Mouse (Mus musculus): ENCODE measurements at regions not wholly inside any gene's neighbourhood (a gene's known extent, or its start where the extent isn't known, plus 50 kb on each side); places are given as distances from the start of the nearest gene placed in this dataset.

DNA sequence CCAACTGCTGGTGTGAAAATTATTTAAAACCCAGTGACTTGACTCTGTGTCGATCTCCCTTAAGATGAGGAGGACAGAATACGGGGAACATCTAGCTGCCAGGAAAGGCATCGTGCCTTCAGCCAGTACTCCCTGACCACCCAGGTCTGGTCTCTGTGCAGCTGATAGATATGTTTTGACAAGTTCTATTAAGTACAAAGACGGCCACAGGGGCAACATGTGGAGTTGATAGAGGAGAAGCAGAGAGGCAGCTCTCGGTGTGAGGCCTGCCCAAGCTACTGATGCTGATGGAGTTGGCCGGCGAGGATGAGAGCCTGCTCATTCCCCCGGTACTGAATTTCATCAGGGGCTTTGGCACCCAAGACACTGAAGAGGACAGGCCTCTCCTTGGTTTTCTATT lies 154.1 kb upstream of the 3110018I06Rik start:
- peak; percentile 13 to 20 for DNase-seq (ENCODE audit: low spot score in 2 of 2)

DNA sequence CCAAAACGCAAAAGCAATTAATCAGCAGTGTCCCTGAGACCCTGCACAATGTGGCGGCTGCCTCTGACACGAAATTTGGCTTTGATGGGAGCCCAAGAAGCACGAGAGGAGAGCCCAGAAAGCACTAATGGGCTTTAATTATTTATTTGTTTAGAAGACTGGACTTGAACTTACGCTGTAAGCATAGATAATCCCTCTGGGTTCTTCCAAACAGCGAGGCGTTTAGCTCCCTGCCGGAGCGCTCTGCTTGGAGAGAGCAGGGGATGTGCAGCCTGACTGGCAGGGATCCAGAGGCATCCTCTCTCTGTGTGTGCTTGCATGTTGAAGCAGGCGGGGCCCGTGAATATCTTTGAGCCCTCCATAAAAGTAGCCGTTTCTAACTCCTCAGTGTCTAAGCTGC lies 153.3 kb upstream of the 3110018I06Rik start:
- peak; percentile 33 to 59 for DNase-seq (ENCODE audit: low spot score in 2 of 2)

DNA sequence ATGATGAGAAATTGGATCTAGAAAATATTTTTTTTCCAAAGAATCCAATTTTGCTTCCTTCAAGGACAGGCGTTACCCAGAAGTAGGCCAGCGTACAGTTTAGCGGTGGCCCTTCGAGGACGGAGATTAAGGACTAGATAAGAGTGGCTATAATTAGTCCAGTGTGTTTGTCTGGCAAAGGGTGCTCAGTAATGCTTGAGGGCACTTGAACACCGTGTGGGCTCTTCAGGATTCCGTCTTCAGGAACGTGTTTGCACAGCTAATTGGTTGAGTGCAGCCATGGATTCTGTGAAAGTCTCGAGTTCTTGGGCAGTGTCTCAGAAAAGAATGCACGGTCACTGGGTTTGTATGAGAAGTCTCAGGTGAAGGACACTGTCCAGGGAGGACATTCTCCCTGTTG lies 149.7 kb upstream of the 3110018I06Rik start:
- no peak for DNase-seq (ENCODE audit: low spot score in 2 of 2)

DNA sequence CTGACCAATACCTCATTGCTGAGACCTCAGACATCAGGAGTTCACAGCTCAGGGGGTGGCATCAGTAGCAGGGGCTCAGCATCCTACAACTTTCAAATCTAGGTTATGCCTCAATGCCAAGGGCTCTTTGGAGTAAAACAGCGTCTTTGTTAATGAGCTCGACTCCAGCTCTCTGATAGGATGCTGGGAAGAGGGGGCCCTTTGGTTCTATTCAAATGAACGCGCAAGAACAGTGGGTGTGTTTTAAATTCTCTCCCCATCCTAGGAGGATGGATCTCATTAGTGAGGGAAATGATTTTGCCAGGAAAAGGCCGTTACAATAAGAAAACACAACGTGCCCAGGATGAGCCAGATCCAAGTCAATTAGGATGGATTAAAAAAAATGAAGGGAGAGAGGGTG lies 132.2 kb upstream of the 3110018I06Rik start:
- no peak for DNase-seq (ENCODE audit: low spot score in 2 of 2)

DNA sequence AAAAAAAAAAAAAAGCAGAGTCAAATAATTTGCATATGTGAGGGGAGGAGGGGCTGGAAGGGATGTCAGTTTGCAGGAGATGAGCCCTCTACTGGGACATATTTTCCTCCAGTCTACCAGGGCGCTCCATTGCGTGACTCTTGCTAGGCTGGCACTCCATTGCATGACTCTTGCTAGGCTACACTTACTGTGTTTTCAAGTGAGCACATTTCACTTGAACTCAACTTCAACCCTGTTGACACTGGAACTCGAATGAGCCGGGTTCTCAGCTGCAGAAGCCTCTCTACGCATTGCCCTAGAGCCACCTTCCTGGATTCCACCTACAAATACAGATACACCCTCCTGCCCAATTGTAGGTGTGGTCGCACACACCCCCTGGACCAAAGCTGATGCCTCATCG lies 131.5 kb upstream of the 3110018I06Rik start:
- no peak for DNase-seq (ENCODE audit: low spot score in 2 of 2)

DNA sequence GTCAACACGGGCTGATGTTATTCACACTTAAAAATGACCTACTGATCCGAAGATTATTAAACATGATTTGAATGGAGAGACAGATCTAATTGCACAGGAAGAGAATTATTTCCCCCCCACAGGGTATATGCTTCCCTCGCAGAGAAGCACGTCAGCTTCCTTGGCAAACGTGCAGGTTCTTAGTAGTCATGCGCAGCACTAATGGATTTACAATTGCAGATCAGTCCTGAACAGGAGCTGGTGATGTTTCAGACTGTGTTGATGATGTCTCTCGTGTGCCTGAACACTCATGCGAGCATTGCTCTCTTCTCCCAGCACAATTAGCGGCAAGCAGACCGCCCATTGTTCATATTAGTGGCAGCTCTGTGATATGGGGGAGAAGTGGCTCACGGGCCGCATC lies 127.9 kb upstream of the 3110018I06Rik start:
- no peak for DNase-seq (ENCODE audit: low spot score in 2 of 2)

DNA sequence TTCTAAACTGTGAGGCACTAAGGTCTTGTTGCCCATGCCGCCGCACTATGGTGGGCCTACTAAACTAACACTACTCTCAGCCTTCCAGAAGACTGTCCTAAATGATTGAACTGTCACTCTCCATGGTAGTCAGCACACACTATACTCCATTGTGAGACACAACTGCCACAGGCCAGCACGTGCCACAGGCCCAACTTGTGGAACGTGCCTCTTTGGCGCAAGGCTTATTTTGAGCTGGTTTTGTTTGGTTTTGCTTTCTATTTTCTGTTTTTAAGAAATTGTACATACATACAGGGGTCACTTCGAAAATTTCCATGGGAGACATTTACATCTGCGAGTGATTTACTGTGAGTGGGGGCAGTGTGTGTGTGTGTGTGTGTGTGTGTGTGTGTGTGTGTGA lies 126.8 kb upstream of the 3110018I06Rik start:
- no peak for DNase-seq (ENCODE audit: low spot score in 2 of 2)

DNA sequence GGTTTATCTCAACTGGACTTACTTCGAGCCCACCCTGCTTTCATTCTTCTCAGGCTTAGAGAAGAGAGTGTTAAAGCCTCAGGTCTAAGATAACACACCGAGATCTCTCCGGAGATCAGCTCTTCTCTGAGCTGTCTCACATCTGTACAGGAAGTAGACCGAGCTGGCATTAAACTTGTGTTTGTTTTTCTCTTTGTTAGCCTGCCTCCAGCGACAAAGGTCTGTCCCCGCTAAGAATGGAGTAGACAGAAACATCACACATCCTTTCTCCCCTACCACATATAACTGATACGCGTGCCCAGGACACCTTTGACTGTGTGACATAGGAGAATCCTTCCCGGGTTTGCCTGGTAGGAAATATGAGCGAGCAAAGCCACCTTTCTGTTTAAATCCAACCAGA lies 126.3 kb upstream of the 3110018I06Rik start:
- no peak for DNase-seq (ENCODE audit: low spot score in 2 of 2)

DNA sequence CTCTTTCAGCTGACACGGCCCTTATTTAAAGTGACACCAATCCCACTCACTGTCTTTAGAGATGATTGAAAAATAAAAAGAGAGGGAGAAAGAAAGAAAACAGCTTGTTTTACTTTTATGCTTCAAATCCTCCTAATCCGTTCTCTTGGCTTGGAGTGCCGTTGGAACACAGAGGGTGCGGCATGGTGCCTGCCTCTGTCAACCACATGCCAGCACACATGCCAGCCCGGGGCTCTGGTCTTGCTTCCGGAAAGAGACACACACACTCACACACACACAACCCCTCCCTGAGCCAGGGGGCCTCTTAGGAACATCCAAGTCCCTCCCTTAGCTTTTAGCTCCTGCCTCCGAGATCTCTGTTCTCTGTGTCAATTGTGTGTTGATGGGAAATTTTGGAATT lies 116.2 kb upstream of the 3110018I06Rik start:
- peak; percentile 40 to 54 for DNase-seq (ENCODE audit: low spot score in 2 of 2)

DNA sequence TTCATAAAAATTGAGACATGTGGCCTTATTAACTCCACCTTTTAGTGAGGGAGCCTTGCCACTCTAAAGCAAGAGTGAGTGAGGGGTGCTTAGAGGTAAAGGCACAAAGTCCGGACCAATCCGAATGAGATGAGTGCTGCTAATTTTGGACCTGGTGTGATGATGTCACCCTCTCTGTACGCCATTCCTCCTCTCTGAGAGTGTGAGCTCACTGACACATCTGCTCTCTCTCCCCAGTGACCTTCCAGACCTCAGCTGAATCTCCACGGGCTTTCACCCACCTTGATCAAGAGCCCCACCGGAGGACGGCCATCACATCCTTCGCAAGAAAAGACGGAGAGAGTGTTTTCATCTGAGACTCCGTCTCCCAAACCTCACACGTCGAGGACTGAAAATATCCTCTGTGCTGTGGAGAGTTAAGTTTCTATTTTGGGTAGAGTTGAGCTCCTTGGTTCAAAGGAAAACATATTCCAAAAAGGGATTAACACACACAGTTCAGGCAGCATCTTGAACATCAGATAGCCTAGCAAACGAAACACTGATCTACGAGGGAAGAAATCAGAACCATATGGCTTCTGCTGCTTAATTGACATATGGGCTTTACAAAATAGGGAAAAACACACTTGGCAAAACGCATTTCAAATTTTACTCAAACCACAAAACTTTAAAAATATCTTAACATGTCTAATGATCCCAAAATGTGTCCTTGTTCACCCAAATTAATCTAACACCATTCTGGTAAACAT lies 96.2 kb upstream of the 3110018I06Rik start:
- no peak for DNase-seq (ENCODE audit: low spot score in 2 of 2)

DNA sequence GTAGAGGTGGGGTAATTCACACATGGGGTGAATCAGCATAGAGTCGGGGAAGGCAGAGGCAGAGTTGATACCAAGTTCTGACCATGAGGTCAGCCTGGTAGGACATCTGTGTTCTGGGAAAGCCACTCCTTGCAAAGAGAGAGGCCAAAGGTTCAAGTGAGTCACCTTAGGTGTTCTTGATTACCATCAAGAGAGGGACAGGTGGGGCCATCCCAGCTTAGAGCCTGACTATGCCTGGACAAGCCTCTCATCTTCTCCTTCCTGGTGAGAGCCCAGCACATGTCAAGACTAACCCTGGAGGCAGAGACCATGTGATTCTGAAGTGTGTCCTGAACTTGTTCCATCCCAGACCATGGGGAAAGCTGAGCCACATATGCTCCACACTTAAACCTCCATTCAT lies 94.0 kb upstream of the 3110018I06Rik start:
- no peak for DNase-seq (ENCODE audit: low spot score in 2 of 2)

DNA sequence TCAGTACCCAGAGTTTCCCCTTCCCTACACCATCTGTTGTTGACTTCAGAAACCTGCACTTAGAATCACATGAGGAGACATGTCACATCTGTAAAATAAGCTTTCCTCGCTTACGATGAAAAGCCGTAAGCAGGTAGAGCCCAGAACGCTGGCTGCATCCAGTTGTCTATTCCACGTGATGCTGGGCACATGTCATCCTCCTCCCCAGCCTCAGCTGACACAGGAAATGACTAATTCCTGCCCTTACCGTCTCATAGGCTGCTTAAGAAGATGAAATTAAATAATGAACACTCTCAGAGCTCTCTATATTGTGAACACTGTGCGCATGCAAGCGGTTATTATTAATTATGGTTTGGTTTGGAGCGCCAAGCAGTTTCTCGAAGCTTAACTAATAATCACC lies 83.6 kb upstream of the 3110018I06Rik start:
- no peak for DNase-seq (ENCODE audit: low spot score in 2 of 2)

DNA sequence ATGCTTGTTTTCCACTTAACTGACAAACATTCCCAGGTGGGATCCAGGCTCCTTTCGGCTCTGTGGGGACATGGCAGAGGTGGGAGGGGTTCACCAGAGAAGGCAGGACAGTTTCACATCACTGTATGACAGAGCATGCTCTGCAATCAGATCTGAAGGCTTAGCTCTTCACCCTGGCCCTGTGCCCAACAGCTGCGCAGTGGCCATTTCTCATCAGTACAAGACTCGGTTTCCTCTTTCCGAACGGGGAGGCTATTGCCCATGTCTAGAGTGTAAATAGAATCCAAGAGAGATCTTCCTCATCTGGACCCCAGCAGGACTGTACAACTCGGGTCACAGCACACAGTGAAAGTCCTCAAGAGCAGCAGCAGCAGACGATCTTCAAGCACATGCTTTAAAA lies 64.5 kb upstream of the 3110018I06Rik start:
- DNase-seq (ENCODE audit: low spot score in 2 of 2), result no peak

DNA sequence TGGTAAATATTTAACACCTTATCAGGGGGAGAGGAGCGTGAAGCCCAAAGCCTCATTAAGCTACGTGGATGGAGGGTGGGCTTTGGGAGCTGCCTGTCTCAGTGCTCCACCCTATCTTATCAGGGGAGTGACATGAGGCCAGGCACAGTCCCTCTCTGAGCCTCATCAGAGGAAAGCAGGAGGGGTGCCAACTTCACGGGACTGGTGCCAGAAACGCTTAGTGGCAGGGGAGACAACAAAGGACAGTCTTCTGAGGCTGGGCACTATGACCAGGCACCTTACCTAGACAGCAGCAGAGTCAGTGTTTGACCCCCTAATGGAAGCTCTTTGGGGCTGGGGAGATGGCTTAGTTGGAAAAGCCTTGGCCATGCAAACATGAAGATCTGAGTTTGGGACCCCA lies 49.9 kb upstream of the 3110018I06Rik start:
- DNase-seq (ENCODE audit: low spot score in 2 of 2), result no peak

Data from layer of hippocampus, postnatal 10 days (tissue).